ENCODE assay signal across 19 mouse cellular contexts in the genomic region with DNA sequence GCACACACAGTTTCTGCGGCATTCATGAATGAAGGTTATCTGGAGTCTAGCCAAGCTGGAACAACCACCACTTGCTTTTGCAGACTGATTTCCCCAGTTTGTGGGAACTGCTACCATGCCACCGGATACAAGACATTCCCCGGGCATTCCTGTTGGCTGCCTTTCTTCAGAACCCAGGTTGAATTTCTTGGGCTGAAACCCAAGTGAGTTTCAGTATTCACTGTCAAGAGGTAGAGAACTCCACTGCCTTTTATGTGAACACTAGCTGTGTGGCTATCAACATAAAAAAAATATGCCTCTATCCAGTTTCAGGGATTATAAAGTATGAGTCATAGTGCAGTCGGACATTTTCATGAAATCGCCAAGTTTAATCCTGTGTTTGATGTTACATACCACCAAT.
A peak's percentile ranks its signal among the peaks of the same experiment; 100 is the strongest.
DNase-seq lines count a peak whose midpoint lies in the region; ATAC-seq and TF ChIP-seq lines count a peak whose summit lies in the region.
"Had no signal": no experiment of that assay in that cellular context is flagged by ENCODE, and none has a peak within 500 bp of the region (broad histone marks: within the 10 kb centered on the region; RNA-seq: fewer than 3 reads in every experiment).

No protein-coding gene starts in this region.

- H3K4me3 ChIP-seq in hindbrain, postnatal 0 days (ENCODE audit: low read length) = no peak overlapping the region
- no peak overlapping the region for H3K4me3 ChIP-seq in hindbrain, embryonic 14.5 days (replicated peaks; ENCODE audit: low read length)
- H3K4me3 ChIP-seq in embryonic fibroblast, embryonic 13.5 days (ENCODE audit: insufficient read depth, low read length) = no peak overlapping the region
- H3K4me3 ChIP-seq: embryonic facial prominence, embryonic 12.5 days; forebrain, embryonic 10.5 days; heart, embryonic 13.5 days had no signal

- peak; percentile 33 for DNase-seq in hindbrain, postnatal 0 days (ENCODE audit: low spot score)
- no peak for DNase-seq in hindbrain, embryonic 14.5 days (ENCODE audit: low spot score)
- DNase-seq in Muller cell, postnatal 12 days (ENCODE audit: inconsistent ontology term) = peak; percentile 42
- DNase-seq in kidney, postnatal 14 days = no peak
- no peak for DNase-seq in ovary, postnatal 14 days (ENCODE audit: low spot score)
- DNase-seq: adrenal gland, adult 8-10 months; B cell, adult 2 months; cerebellum, adult 2 months; embryo, embryonic 11 days; gastrocnemius, postnatal 36 days; heart, adult 11 months; heart, postnatal 36 days; kidney, adult 18-20 months had no signal

- TF ChIP-seq CTCF in hindbrain, postnatal 0 days (IDR thresholded peaks at IDR 0.05; ENCODE audit: low read depth) = no peak
- no peak for TF ChIP-seq CTCF in embryonic fibroblast, embryonic 13.5 days (IDR thresholded peaks at IDR 0.05; ENCODE audit: borderline replicate concordance, insufficient read depth, low read length)

- no peaks in the 10 kb centered on the region for H3K4me1 ChIP-seq in hindbrain, postnatal 0 days (ENCODE audit: insufficient read depth, low read length)
- H3K4me1 ChIP-seq in hindbrain, embryonic 14.5 days (replicated peaks; ENCODE audit: control insufficient read depth, insufficient read depth, low read length) = no peaks in the 10 kb centered on the region
- H3K4me1 ChIP-seq in embryonic fibroblast, embryonic 13.5 days (ENCODE audit: control insufficient read depth, insufficient read depth, low read length) = 0 out of 2 replicates have a peak, but pooled peaks cover 3% of the 10 kb centered on the region
- H3K4me1 ChIP-seq: embryonic facial prominence, embryonic 12.5 days; forebrain, embryonic 10.5 days had no signal

- no peak overlapping the region for H3K4me2 ChIP-seq in hindbrain, postnatal 0 days (ENCODE audit: low read depth, low read length)
- no peak overlapping the region for H3K4me2 ChIP-seq in hindbrain, embryonic 14.5 days (replicated peaks)
- H3K4me2 ChIP-seq: embryonic facial prominence, embryonic 12.5 days; heart, embryonic 13.5 days had no signal

- H3K36me3 ChIP-seq in hindbrain, postnatal 0 days (ENCODE audit: insufficient read depth, low read length) = no peaks in the 10 kb centered on the region
- no peaks in the 10 kb centered on the region for H3K36me3 ChIP-seq in hindbrain, embryonic 14.5 days (replicated peaks; ENCODE audit: control insufficient read depth, insufficient read depth)
- H3K36me3 ChIP-seq: embryonic facial prominence, embryonic 12.5 days; forebrain, embryonic 10.5 days; heart, embryonic 13.5 days had no signal

- no peaks in the 10 kb centered on the region for H3K9me3 ChIP-seq in hindbrain, postnatal 0 days (ENCODE audit: low read length)
- no peaks in the 10 kb centered on the region for H3K9me3 ChIP-seq in hindbrain, embryonic 14.5 days (ENCODE audit: control insufficient read depth, low read length)
- H3K9me3 ChIP-seq: embryonic facial prominence, embryonic 12.5 days; forebrain, embryonic 10.5 days; heart, embryonic 13.5 days had no signal

- no peak for ATAC-seq in hindbrain, postnatal 0 days
- no peak for ATAC-seq in hindbrain, embryonic 14.5 days (ENCODE audit: low FRiP score)
- ATAC-seq: forebrain, embryonic 14.5 days; hindbrain, embryonic 16.5 days had no signal

- no peak overlapping the region for H3K9ac ChIP-seq in hindbrain, postnatal 0 days (replicated peaks; ENCODE audit: low read length)
- H3K9ac ChIP-seq in hindbrain, embryonic 14.5 days = no peak overlapping the region
- H3K9ac ChIP-seq: embryonic facial prominence, embryonic 12.5 days; heart, embryonic 13.5 days had no signal

- H3K27me3 ChIP-seq in hindbrain, postnatal 0 days (ENCODE audit: insufficient read depth, low read length) = no peaks in the 10 kb centered on the region
- no peaks in the 10 kb centered on the region for H3K27me3 ChIP-seq in hindbrain, embryonic 14.5 days (ENCODE audit: control insufficient read depth, insufficient read depth, low read length)
- H3K27me3 ChIP-seq: embryonic facial prominence, embryonic 12.5 days; heart, embryonic 13.5 days had no signal

- no peak overlapping the region for H3K27ac ChIP-seq in hindbrain, postnatal 0 days
- no peak overlapping the region for H3K27ac ChIP-seq in hindbrain, embryonic 14.5 days
- peak overlapping the region; percentile 54; the same call in 1 of the 2 replicates for H3K27ac ChIP-seq in embryonic fibroblast, embryonic 13.5 days (ENCODE audit: insufficient read depth, low read length)
- H3K27ac ChIP-seq: embryonic facial prominence, embryonic 12.5 days; forebrain, embryonic 10.5 days; heart, embryonic 13.5 days had no signal

- WGBS in hindbrain, postnatal 0 days = 62% methylated on average over 5 of the region's 5 CpGs
- 77% methylated on average over 5 of the region's 5 CpGs for WGBS in hindbrain, embryonic 14.5 days

- no peak for TF ChIP-seq POLR2A in embryonic fibroblast, embryonic 13.5 days (IDR thresholded peaks at IDR 0.05; ENCODE audit: low read depth, low read length)

Comparison
In these comparisons a context has a peak if more than half of its experiments do, and no peak if none do; other contexts are left out.
1. DNase-seq: peak in hindbrain, postnatal 0 days (single experiment) and Muller cell, postnatal 12 days (single experiment); none in hindbrain, embryonic 14.5 days (single experiment), kidney, postnatal 14 days (single experiment) and ovary, postnatal 14 days (single experiment).